Mouse (Mus musculus) left cerebral cortex, postnatal 4 days (tissue): ENCODE data around the gene Fam234a. TPM values are rescaled to one million over a fixed set of nuclear protein-coding genes. Genes with fewer than 3 reads are reported as not detected.
"Not testable (repeated sequence)": the region's sequence is repeated elsewhere in the genome, so short reads cannot be mapped to it uniquely, and the experiment has no call there.

Experiments
- DNase-seq: peaks from one replicate; pipeline ENCODE4 v3.0.0-alpha.2; 2022
- intact Hi-C: fragments of 180-260 bp; cut with DNase I; formaldehyde crosslinking; loops from one replicate; pipeline ENCODE4 v1.15.1; 2025
- total RNA-seq, 2 experiments: library from RNA; stranded (reverse); gene quantifications; 2 replicates each; pipeline ENCODE4 v1.2.3; 2021

Fam234a gene
- total RNA-seq, 2 experiments from 2014 or later, result 25.3 to 29.9 TPM

- no peak for DNase-seq
- intact Hi-C loops, result no loop called here
Measured at GRCm38 (mm10) chr17:26187592-26187991, 56.5 kb downstream of the Fam234a start.

DNA sequence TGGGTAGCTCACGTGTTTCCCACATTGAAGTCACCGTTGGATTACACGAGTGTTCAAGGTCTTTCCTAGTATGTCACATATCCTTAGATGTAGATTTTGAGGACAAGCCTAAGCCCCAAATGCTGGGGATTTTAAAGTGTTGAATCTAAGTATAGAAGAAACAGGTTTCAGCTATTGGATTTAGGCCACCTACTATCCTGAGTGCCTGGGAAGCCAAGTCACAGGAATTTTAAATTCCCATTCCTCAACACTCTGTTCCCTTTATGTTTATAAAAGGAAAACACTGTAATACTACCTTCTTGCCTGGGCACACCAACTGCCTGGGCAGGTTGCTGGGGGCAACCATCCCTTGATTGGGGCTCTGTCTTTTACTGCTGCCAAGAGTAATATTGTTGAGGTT lies 62.9 kb downstream of the Fam234a start:
- intact Hi-C loops, result no loop called here
- no peak for DNase-seq

- intact Hi-C loops, result no loop called here
Measured at GRCm38 (mm10) chr17:26178611-26179010, 65.4 kb downstream of the Fam234a start.

GRCm38 (mm10) chr17:26175248-26175647 lies 68.8 kb downstream of the Fam234a start:
- intact Hi-C loops, DNase-seq: not testable (repeated sequence)

More at GRCm38 (mm10) chr17:26178611-26179010, 65.4 kb downstream of the Fam234a start:
- DNase-seq, result no peak

GRCm38 (mm10) chr17:26168039-26168438 lies 76.0 kb downstream of the Fam234a start:
- no peak for DNase-seq
- intact Hi-C loops, result no loop called here

DNA sequence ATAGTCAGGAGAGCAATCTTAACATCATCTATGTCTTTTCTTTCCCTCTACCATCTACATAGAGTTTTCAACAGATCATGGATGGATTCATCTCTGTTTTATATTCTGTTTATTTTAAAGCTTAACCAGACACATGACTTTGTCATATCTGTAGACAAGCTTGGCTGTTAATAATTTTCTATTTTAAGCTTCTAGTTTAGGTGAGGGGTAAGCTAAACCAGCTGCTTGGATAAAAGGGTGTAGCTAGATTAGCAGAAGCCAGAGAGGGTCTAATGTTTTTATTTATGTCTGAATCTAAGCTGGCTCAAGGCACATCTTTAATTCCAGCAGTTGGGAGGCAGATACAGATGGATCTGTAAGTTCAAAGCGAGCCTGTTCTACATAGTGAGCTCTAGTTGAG lies 81.3 kb downstream of the Fam234a start:
- intact Hi-C loops, result no loop called here
- DNase-seq, result no peak

Other genes with a start within 250 kb of the Fam234a start
- 10 to 100 TPM; 79.6 to 82.5 TPM for gene Rab11fip3, start 174.7 kb downstream of the Fam234a start, total RNA-seq
- 10 to 100 TPM; 21.7 to 24.3 TPM for gene Decr2, start 153.9 kb downstream of the Fam234a start, total RNA-seq
- 1 to 10 TPM; 8.9 to 9.6 TPM for gene Nme4, start 148.6 kb downstream of the Fam234a start, total RNA-seq
- gene Tmem8, start 130.9 kb downstream of the Fam234a start, total RNA-seq, result 1 to 10 TPM; 7.0 to 7.7 TPM
- 10 to 100 TPM; 74.2 to 80.5 TPM for gene Mrpl28, start 120.7 kb downstream of the Fam234a start, total RNA-seq
- gene Axin1, start 105.6 kb downstream of the Fam234a start, total RNA-seq, result 10 to 100 TPM; 37.5 to 37.8 TPM
- under 1 TPM; 0.40 to 0.80 TPM for gene Pdia2, start 45.2 kb downstream of the Fam234a start, total RNA-seq
- gene Rgs11, start 41.3 kb downstream of the Fam234a start, total RNA-seq, result 10 to 100 TPM; 46.8 to 48.6 TPM
- 100 to 1,000 TPM; 165 to 166 TPM for gene Arhgdig, start 36.5 kb downstream of the Fam234a start, total RNA-seq
- gene Luc7l, start 8.7 kb upstream of the Fam234a start, total RNA-seq, result 100 to 1,000 TPM; 106 to 112 TPM
- gene Neurl1b, start 170.6 kb upstream of the Fam234a start, total RNA-seq, result 10 to 100 TPM; 85.3 to 88.4 TPM